Mouse (Mus musculus) bone marrow, adult 2 months (tissue): Measurements from ENCODE around the gene Trub1.

Experiments used
- CTCF ChIP-seq: fragments of 200-500 bp; IDR thresholded peaks from 2 replicates; pipeline ENCODE4 v1.5.1; 2011; ENCODE audit warnings: low read length, control low read depth; ENCODE audit not compliant: control insufficient read depth, insufficient read depth
- POLR2A ChIP-seq: fragments of 200-500 bp; IDR thresholded peaks from 2 replicates; pipeline ENCODE4 v1.6.1; 2011; ENCODE audit warnings: low read depth, mild to moderate bottlenecking, control low read depth, low read length, borderline replicate concordance; ENCODE audit not compliant: control insufficient read depth

DNA sequence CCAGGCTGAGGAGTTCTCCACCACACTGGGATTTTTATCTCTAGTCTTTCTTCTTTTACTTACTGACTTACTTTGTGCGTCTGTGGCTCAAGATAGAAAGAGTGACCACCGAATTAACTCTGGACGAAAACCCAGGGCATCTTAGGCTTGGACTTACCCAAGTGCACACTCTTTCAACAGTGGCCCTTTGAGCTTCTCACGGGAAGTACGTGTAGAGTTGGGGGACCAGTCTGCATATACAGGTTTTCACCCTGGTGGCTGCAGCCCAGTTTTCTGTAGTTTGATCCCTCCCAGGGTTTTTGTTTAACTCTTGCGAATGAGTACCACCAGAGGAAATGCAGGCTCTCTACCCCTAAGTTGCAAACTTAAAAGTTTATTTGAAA is 497 bp downstream of the Trub1 start:
- TF ChIP-seq POLR2A (no peak), CTCF (no peak)
